Mouse (Mus musculus) small intestine, adult 2 months (tissue): ENCODE data around the gene Ttll4.

ENCODE experiments used
- CTCF ChIP-seq: fragments of 200-500 bp; IDR thresholded peaks from 2 replicates; pipeline ENCODE4 v1.5.1; 2012; ENCODE audit warnings: low read depth, mild to moderate bottlenecking, control low read depth, inconsistent platforms, low read length, moderate library complexity, mixed read lengths; ENCODE audit not compliant: insufficient replicate concordance, insufficient read length; ENCODE audit errors: extremely low read depth
- POLR2A ChIP-seq: fragments of 200-500 bp; IDR thresholded peaks from 2 replicates; pipeline ENCODE4 v1.6.1; 2012; ENCODE audit warnings: low read depth, mild to moderate bottlenecking, control low read depth, inconsistent platforms, low read length, moderate library complexity

DNA sequence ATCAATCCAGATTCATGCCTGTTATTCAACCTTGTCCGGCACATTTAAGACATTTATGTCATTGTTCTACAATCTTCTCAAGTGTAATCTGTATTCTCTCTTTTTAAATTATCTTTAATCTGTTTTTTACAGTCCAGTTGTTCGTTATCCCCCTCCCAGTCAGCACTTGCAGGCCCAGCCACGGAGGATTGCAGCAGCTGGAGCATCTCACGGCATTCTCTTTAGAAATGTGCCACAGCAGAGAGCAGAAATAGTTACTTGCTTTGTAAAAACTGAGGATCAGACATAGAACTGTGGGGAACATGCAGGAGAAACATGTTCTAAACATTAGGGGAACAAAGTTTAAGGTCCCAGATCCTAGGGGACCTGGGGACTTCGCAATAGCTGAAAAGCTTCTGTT, 43.5 kb downstream of the Ttll4 start:
- no peak for TF ChIP-seq CTCF
- TF ChIP-seq POLR2A = no peak
